Mouse (Mus musculus) spleen, adult 2 months (tissue): ENCODE data around the gene 1500015O10Rik.

Experiments
- CTCF ChIP-seq: fragments of 200-500 bp; IDR thresholded peaks from 2 replicates; pipeline ENCODE4 v1.5.1; 2011; ENCODE audit warnings: mild to moderate bottlenecking, inconsistent platforms; ENCODE audit not compliant: insufficient read depth, insufficient read length, insufficient replicate concordance; ENCODE audit errors: extremely low read depth
- POLR2A ChIP-seq: fragments of 200-500 bp; IDR thresholded peaks from 2 replicates; pipeline ENCODE4 v1.6.1; 2011; ENCODE audit warnings: low read depth, low read length, inconsistent platforms

DNA sequence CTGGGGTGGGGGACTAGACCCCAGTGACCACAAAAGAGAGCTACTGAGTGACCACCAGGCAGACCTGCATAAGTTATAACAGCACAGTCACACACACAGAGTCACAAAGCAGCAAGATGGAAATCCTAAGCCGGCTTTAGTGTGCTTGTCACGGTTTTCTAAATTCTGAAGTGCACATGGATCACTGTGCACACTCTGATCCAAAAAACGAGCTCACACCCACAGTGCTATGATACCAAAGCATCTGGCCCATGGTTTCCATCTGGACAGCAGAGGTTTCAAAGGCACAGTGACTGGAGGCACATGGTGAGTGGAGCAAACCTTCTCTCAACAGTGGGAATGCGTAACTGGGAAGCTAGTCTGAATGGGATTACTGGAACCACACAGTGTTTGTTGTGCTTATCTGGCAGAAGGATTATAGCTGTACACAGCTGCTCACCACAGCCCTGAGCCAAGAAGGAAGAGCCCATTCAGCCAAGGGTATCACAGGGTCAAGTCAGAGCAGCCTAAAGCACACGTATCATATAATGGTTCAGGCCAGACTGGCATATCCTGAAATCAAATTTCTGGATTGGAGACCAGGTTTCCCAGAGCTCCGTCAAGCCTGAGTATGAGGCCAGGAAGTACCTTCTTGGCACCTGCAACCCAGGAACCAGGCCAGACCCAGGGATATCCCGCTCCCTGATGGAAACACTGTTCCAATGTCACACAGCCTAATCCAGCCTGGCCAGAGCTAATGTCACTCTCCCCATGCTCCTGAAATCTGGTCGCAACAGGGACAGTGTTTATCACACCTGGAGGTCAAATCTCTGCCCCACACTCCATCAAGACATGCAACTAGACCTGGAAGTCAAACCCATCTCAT lies 24.3 kb downstream of the 1500015O10Rik start:
- TF ChIP-seq POLR2A (no peak), CTCF (no peak)
